Mouse (Mus musculus): ENCODE results near the gene Rimklb.

DNA sequence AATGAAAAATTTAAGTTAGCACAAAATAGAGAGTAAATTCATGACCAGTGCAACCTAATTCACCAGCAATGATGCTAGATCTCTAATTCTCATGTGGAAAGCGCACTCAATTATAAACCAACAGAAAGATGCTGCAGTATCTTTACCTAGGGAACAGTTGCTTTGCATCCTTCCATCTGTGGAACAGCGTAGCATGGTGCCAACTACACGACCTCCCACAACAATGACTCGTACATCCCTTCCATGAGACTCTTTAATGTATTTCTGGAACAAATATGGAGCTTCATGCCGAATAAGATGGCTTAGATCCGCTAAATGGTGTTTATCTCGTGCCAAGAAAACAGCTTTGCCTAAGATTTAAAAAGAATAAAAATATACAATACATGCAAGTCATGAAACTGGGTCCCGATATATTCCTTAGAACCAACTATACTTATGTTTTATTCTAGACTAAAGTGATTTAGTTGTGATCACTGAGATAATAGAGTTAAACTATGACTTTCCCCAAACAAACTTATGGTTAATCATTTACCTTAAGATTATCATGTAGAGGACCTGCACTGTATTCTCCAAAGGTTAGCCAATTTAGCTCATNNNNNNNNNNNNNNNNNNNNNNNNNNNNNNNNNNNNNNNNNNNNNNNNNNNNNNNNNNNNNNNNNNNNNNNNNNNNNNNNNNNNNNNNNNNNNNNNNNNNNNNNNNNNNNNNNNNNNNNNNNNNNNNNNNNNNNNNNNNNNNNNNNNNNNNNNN lies 39.4 kb downstream of the Rimklb start:
- TF ChIP-seq CTCF (IDR thresholded peaks at IDR 0.05; ENCODE audit: low read depth, low read length), result no peak
- TF ChIP-seq POLR2A (IDR thresholded peaks at IDR 0.05; ENCODE audit: extremely low read depth, insufficient read depth, low read length), result no peak

Data from liver, adult 2 months (tissue).